Mouse (Mus musculus) large intestine, adult 2 months (tissue): ENCODE data around the gene Gm28047. TPM values are rescaled to one million over a fixed set of nuclear protein-coding genes. Genes with fewer than 3 reads are reported as not detected.
"Not testable (repeated sequence)": the region's sequence is repeated elsewhere in the genome, so short reads cannot be mapped to it uniquely, and the experiment has no call there.

Source experiments
- DNase-seq: peaks from one replicate; pipeline ENCODE4 v3.0.0-alpha.2; 2012; ENCODE audit warnings: low read depth, low spot score
- WGBS: fragments of 180-500 bp; shearing (Covaris S2); methylation state at CpG from one replicate; pipeline ENCODE4 v1.1.7; 2018; 5-methylcytosine and 5-hydroxymethylcytosine counted together
- polyA plus RNA-seq: library from polyadenylated mRNA; depleted of rRNA; stranded (reverse); fragments of >200 nt; gene quantifications from 2 replicates; pipeline ENCODE4 v1.2.3, GENCODE M21; 2012; rRNA removed

The Gm28047 gene
- not detected in 2 replicates for polyA plus RNA-seq

DNA sequence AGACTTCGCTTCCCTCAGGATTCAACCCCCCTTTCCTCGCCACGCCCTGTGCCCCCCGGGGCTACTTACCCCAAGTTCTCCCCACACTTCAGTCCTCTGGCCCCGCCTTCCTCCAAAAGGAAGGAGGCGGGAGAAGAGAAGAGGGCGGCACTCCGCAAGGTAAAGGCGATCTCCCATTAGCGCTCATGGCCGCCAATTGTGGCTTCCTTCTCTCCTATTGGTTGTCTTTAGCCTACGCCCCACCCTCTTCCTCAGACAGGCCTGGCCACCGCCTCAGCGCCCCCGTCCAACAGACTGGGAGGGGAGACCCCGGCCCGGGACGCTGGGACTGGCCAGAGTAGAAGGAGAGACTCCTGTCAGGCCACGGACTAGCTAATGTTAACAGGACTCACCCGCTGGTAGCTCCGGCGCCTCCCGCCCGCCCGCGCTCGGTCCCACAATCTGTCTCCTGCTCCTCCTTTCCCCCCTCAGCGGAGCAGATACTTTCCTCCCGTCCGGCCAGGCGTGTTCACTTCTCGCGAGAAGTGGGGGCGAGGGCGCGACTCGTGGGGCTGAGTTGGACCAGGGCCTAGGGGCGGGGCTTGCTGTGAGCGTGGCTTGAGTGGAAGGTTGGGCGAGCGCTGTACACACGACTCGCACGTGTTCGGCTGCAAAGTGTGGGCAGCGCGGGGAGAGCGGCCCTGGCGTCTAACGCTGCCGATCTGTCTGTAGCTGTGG lies at the start of gene Gm28047, which contains the start of gene Atf7:
Gm28047 (minus strand) TSS at position 98 of the 717 bp plus-strand sequence.
Atf7 (minus strand) TSS at position 495 of the 717 bp plus-strand sequence.
- under 1% methylated on average over 50 of the region's 51 CpGs for WGBS
- DNase-seq, result peak; percentile 98

DNA sequence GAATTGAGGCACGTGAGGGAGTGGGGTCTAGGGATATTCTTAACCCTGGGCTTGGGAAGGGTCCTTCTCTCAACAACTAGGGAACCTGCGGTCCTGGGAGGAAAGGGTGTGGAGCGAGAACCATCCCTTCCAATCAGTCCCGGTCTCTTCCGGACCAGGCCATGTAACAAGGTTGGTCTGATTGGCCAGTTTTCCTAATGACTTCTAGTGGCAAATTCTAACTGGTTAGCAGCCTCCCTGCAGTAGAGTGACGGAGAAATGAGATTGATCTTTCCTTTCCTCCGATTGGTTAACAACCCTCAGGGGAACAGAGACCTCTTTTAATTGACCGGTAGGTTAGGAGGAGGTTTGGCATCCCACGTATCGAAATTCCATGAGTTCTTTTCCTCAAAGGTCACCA lies 48.7 kb upstream of the Gm28047 start:
- no peak for DNase-seq

DNA sequence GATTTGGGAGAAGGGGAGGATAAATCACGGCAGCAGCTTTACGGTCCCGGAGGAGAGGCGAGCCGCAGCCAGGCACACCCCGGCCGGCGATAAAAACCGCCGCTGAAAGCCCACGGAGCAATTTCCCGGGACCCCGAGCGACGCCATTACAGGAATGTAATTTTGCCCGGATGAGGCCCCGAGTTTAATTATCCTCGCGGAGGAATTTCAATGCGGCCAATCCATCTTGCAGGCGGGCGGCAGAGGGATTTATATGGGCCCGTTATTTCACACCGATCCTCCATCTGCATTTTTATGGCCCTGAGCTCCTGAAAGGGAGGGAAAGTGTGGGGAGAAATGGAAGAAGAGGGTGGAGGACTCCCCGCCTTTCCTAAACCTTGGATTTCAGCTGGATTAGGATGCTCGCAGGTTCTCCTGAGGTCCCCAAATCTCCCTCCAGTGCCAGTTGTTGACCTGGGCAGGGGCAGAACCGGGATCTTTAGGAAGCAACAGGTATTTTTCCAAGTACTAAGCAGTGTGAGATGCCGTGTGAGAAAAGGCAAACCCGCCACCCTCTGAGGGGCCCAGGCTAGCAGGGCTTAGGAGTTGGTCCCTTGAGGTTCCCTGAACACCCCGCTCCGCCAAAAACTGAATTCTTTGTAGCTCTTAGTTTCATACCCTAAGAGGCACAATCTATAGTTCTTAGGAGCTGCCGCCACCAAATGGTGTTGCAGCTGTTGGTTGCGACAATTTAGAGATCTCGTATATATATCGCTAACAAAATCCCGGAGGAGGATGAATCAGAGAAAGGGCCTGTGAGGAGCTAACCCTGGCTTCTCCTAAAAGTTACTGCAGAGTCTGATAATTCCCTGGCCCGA lies 47.6 kb upstream of the Gm28047 start, which contains the start of gene Atp5g2:
Atp5g2 (minus strand) TSS at position 138 of the 857 bp plus-strand sequence.
- DNase-seq, result no peak
- 11% methylated on average over 37 of the region's 37 CpGs for WGBS

More for the DNA sequence above, 48.7 kb upstream of the Gm28047 start:
- 25% methylated on average over 10 of the region's 10 CpGs for WGBS

DNA sequence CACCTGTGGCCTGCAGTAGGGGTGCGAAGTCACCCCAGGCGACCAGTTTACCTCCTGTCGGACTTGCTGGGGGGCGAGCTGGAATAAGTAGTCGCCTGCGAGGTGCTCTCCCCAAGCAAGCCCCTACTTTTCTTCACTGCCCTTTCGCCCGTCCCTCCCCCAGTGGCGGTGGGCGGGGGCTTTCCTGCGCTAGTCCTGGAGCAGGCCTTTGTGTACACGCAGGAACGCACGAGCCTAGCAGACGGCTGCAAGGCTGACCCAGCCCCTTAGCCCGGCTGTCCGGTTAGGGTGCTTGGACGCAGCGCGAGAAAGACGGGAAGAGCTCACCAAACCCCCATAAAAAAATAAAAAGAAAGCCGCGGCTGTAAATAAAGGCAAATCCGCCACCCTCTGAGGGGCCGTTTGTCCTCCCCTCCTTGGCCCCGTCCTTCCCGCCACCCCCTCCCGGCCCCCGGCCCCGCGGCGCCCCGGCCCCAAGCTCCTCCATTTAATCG lies 46.9 kb upstream of the Gm28047 start:
- WGBS, result 2% methylated on average over 34 of the region's 34 CpGs
- no peak for DNase-seq

DNA sequence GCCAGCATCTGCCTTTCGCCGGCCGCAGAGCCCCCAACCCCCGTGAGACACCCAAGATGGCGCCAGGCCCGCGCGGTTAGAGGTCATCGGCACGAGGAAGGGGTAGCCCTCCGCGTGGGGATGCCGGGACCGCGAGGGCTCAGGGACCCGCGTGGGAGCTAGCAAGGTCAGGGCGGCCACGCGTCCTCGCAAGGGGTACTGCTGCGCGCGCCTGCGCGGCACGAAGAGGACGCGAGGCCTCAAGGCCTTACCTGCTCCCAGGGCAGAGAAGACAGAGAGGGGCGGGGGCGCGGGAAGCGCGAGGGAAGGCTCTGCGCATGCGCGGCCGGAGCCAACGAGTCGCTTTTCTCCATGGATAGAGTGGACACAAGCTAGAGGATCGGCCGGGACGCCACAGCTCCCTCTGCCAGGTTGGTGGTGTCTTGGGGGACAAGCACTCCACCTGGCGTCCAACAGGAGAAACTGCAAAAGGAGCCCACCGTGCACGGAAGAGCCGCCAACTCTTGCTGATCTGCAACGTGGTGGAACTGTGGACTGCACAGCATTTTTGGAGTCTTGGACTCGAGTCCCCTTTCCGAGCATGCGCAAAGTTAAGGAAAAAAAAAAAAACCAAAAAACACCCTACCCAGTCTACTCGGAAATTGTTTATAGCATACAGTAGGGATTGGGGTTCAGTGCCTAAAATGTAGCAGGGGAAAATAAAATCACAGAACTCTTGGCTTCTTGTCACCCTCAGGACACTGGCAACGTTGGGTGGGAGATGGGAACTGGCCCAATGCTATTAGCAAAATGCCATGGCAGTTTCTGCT lies 46.1 kb upstream of the Gm28047 start:
- under 1% methylated on average over 53 of the region's 53 CpGs for WGBS
- DNase-seq, result peak; percentile 86

DNA sequence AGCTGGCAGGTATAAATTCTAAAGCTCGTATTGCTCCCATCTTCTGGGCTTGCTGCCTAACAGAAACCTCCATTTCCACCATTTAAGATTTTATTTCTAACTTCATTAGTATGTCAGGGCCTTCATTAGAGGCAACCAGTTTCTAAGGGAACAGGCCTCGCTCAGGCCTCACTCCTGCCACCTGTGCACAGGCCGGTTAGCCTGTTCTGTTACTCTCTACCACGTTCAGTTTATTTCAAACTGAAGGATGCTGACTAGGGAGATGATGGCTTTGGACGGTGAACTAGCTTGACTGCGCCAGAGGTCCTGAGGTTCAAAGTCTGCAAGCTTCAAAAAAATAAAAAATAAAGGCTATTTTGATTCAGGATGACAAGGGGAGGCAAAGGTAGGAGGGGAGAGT lies 45.4 kb upstream of the Gm28047 start:
- DNase-seq, result no peak
- 2% methylated on average over 6 of the region's 6 CpGs for WGBS

DNA sequence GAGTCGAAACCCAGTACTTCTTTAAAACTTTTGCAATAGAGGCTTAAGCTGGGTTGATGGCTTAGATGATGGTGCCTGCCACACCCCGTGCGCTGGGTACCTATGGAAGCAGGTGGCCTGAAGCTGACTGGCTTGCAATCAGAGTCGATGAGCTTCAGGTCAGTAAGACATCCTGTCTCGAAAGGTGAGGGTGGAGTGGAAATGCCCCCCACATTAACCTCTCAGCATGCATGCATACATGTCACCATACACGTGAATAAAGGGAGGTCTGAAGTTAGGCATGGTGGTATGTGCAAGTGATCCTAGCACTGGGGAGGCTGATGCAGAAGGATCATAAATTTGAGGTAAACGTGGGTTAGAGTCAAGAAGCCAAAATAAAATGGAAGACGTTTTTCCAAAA lies 44.7 kb upstream of the Gm28047 start:
- 51% methylated on average over 8 of the region's 8 CpGs for WGBS
- no peak for DNase-seq

DNA sequence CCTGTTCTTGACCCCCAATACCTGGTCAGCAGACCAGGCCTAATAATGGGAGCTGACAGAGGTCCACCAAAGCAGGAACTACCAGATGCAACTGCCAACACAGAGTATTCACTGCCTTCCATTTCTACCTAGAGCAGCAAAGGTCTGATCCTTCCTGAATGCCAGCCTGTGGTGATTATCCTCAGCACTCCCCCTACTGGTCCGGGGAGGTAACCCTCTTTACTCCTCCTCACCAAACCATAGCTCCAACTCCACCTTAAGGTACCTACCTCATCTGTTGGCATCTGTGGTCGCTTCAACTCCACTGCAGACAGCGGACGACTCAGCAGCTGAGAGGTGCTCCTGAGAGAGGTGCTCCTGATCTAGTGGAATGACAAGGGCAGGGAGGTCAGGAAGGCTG lies 40.6 kb upstream of the Gm28047 start:
- DNase-seq, result no peak
- 23% methylated on average over 4 of the region's 4 CpGs for WGBS

DNA sequence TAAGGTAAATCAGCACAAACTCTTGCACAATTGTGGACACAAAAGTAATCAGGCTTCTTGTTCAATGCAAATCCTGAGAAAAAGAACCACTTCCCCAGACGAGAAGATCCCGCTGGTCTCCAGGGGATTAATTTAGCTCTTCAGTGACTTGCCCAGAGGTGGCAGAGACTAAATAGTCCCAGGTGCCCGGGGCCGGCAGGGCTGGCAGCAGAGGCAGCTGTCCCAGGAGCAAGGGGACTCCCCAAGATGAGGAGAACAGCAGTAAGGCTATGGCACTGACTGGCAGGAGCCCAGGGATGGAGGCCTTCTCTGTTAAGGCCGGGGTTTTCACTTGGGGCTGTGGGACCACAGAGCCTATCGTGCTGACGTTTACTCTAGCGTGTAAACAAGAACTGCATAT lies 39.0 kb upstream of the Gm28047 start:
- 75% methylated on average over 8 of the region's 8 CpGs for WGBS
- no peak for DNase-seq

DNA sequence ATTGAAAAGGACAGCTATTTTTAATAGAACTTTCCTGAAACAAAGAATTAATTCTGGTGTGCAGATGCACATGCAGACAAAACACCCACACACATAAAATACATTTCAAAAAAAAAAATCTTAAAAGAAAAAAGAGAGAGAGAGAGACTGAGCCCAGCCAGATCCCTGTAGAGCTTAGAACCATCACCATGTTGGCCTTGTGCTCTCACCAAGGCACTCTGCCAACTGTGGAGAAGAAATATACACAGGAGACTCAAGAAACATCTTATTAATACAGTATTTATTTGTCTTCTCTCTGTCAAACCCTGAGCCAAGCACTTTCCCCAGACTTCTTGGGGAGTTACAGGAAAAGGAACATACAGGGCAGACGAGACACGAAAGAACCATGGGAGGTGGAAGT lies 37.7 kb upstream of the Gm28047 start:
- not testable (repeated sequence) for DNase-seq
- 66% methylated on average over 2 of the region's 2 CpGs for WGBS

DNA sequence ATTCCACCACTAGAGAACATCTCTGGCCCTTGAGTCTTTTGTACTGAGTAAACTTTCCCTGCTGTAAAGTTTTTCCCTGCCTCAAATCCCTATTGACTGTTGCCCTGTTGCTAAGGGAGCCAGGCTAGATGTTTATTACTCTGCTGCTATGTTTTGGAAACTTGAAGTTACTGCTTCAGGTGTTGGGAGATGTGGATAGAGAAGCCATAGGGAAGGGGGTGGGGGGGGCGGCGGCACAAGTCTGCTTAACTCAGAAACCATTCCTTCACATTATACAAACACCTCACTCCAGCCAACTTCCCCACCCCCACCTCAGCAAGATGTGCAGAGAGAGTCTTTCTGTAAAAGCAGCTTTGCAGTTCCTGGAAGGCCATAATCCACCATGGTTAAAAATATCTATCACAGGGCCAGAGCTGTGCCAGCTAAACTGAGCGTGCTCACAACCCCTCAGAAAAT lies 33.1 kb upstream of the Gm28047 start:
- 9% methylated on average over 3 of the region's 3 CpGs for WGBS
- no peak for DNase-seq

DNA sequence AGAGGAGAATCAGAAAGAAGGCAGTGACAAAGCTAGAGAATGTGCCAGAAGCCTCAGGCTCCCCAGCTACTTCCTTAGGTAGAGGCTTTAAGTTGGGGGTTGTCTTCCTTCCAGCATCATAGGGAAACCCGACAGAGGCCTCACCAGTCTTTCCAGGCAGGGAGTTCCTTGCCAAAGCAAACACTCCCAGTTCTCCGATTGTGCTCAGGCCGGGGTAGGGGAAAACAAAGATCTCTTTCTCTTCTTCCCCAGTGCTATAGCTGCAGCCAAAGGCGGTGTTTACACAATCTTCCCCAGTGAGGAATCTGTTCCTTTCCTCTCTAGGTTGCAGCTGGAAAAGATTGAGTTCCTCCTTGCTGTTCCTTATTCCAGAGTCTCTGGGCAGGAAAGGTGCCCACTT lies 31.8 kb upstream of the Gm28047 start:
- no peak for DNase-seq
- 12% methylated on average over 4 of the region's 4 CpGs for WGBS

DNA sequence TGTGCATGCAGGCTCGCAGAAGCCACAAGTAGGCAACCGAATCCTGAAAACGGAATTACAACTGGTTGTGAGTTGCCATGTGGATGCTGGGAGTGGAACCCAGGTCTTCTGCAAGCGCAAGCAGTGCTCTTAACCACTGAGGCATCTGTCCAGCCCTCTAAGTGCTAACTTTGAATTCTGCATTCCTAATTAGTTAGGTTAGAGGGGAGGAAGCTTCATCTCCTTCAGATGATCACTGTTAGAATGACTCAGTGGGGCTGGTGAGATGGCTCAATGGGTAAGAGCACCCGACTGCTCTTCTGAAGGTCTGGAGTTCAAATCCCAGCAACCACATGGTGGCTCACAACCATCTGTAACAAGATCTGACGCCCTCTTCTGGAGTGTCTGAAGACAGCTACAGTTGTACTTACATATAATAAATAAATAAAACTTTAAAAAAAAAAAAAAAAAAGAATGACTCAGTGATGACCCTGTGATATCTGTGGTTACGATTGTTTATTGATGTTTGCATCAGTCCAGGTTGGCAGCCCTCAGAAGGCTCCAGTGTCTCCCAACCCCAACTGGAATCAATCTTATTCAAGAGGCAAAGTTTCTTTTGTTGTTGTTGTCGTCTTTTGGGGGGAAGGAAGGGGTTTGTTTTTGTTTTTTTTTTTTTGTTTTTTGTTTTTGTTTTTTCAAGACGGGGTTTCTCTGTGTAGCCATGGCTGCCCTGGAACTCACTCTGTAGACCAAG lies 27.2 kb upstream of the Gm28047 start:
- WGBS, result 79% methylated on average over 9 of the region's 9 CpGs
- DNase-seq, result not testable (repeated sequence)

DNA sequence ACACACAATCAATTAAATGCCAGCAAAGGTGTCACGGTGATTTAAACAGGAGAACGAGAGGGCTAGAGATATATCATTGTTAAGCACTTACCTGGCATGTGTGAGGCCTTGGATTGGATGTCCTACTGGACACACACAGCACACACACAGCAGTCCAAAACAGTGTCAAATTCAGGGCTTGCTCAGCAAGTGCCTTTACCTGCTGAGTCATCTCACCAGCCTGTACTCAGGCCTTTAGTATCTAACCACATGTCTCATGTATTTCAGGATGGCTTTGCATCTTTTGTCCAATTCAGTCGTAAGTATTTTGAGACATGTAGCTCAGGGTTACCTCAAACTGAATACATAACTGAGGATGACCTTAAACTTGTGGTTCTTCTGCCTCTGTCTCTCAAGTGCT lies 26.2 kb upstream of the Gm28047 start:
- WGBS, result 83% methylated on average over 3 of the region's 3 CpGs
- DNase-seq, result no peak

DNA sequence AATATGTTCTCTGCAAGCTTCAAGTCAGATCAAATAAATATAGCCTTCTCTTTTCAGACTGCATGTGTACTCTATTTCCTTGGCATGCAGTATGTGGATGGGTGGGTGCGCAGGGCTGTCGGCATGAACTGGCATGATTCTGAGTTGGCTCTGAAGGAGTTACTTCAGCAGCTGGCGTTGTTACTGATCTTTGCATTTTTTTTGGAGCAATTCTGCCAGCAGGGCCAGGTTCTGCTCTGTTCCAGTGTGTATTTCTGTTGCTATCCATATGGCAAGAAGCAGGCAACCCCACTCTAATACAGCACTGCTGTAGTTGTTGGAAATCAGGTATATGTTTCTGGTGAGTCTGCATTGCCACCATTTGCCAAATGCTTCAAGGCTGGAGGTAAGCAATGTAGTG lies 10.9 kb upstream of the Gm28047 start:
- 84% methylated on average over 3 of the region's 3 CpGs for WGBS
- DNase-seq, result no peak

DNA sequence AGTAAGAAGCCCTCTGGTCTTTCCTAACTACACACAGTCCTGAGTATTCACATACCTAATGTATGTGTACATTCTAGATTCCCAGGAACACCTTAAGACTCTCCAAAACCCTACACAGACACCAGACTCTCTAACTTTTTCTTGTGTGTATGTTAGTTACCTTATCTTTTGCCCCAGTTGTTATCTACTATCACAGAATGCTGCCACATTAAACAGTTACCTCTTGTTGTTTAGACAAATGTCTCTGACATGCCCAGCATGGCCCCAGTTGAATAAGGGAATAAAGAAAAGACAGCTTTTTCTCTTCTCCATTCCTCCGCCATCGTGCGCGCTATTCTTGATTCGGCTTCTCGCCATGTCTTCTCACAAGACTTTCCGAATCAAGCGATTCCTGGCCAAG lies 9.8 kb upstream of the Gm28047 start:
- DNase-seq, result no peak
- WGBS, result 95% methylated on average over 8 of the region's 8 CpGs

DNA sequence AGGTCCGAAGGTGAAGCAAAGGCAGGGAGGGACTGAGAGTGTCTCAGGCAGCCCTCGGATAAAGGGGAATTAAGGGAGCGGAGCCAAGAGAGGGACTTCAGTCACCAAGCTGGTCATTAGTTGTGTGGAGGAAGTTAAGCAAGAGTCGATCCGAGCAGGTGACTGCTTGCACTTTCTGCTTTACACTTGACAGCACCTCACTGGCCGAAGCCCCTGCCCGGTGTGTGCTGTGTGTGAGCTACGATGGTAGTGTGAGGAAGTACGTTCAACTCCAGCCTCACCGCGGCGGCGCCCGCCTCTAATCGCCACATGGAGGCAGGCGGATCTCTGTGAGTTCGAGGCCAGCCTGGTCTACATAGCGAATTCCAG lies 804 bp upstream of the Gm28047 start:
- WGBS, result 1% methylated on average over 18 of the region's 18 CpGs
- no peak for DNase-seq

DNA sequence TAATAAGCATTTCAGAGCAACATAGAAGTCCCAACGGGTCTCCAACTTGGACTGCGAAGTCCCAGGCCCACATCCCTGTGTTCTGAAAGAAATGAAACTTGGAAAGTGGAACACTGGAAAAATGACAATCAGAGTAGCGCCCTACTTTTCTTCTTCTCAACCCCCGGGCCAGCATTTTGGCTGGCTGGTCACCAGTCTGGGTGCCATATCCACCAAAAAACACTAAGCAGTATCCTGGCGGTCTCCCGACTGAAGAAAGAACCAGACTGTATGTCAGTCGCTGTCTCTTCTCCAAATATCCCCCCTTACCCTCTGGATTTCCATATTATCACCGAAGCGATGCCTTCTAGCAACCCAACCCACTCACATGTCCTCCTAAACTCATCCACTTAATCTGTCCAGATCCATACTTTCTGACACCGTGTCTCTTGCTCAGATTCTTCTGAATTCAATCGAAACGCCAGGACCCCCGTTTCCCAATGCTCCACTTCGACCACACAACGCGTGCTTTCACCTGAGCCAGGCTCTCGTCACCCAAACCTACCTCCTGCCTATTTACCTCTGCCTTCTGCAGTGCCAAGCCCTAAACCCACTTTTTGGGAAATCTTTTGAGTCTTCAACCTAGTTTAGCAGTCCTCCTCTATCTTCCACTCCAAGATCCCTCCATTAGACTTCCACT lies 437 bp downstream of the Gm28047 start:
- under 1% methylated on average over 17 of the region's 17 CpGs for WGBS
- no peak for DNase-seq

DNA sequence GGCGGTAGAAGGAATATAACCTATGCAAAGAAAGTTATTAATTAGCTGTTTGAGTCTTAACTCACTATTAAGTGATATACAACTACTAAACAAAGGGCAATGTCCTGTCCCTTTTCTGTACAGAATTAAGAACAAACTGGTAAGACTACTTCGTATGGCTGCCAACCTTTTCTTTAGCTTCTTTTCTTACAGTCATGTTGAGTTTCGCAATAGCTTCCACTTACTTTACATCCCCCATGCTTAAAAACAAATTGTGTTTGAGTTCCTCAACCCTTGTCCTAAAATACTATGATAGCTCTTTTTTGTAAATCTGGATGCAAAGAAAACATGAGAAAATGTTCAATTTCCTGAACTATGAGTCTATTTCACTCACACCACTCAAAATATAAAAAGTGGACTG lies 1.7 kb downstream of the Gm28047 start:
- WGBS, result 54% methylated on average over 3 of the region's 3 CpGs
- no peak for DNase-seq
